Mouse (Mus musculus) CH12F3 (cell line): ENCODE results near the gene Mysm1.

Experiments used
- in situ Hi-C: fragments of 300-500 bp; cut with MboI; formaldehyde crosslinking; loops from 2 replicates; pipeline ENCODE4 v1.14.3; 2020; ENCODE audit warnings: low sequenced_read_pairs

Gene Mysm1

GRCm38 (mm10) chr4:94973321-94973720 is 5.6 kb downstream of the Mysm1 start:
- in situ Hi-C loops = no loop called here

- in situ Hi-C loops = no loop called here
These were observed 26.1 kb downstream of the Mysm1 start for GRCm38 (mm10) chr4:94952773-94953172.

GRCm38 (mm10) chr4:94941221-94941855 is 37.6 kb downstream of the Mysm1 start:
- in situ Hi-C loops = no loop called here

- in situ Hi-C loops = no loop called here
These were observed 50.2 kb downstream of the Mysm1 start, which contains the start of gene Eqtn for GRCm38 (mm10) chr4:94928743-94929142. Gene Eqtn (minus strand): TSS chr4:94928843.

- in situ Hi-C loops = no loop called here
These were observed 77.1 kb downstream of the Mysm1 start for GRCm38 (mm10) chr4:94901780-94902179.

GRCm38 (mm10) chr4:94900744-94901143 is 78.2 kb downstream of the Mysm1 start:
- in situ Hi-C loops = no loop called here
